Mouse (Mus musculus) cerebellum, postnatal 36 days (tissue): ENCODE data around the gene Cldn5.

Source experiments
- DNase-seq, 2 experiments: peaks; one replicate each; pipeline ENCODE4 v3.0.0; 2021 to 2022; ENCODE audit warnings: mixed read lengths in 2 of 2

Cldn5 gene

GRCm38 (mm10) chr16:18785485-18785884, 8.8 kb downstream of the Cldn5 start:
- no peak for DNase-seq

- no peak for DNase-seq
Measured at GRCm38 (mm10) chr16:18786652-18787051, 10.0 kb downstream of the Cldn5 start.

DNA sequence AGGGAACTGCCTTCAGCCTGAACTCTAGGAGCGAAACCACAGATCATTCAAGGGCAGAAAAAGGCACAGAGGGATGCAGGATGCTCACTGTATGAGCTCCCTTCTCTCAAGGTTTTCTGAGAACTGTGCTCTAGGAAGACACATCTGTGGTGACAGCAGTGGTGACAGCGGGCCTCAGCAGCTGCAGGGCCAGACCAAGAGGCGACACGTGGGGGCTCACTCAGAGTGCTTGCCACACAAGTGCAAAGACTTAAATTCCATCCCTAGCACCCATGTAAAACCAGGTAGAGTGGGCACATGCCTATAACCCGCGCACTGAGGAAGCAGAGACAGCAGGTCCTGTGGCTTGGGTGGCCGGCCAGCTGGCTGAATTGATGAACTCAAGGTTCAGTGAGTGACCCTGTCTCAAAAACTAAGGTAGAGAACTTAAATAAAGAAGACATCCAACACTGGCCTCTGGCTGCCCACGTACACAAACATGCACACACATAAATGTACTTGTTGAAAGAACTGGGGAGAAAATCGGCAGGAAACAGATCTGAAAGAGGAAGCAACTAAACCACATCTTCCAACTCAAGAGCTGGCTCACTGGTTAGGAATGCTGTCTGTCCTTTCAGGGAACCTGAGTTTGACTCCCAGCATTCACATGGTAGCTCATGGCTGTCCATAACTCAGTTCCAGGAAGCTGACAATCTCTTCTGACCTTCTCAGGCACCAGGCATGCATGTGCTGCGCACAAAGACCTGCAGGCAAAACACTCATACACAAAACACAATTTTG, 12.2 kb downstream of the Cldn5 start:
- no peak for DNase-seq

GRCm38 (mm10) chr16:18795223-18795899, 18.7 kb downstream of the Cldn5 start:
- no peak for DNase-seq

DNA sequence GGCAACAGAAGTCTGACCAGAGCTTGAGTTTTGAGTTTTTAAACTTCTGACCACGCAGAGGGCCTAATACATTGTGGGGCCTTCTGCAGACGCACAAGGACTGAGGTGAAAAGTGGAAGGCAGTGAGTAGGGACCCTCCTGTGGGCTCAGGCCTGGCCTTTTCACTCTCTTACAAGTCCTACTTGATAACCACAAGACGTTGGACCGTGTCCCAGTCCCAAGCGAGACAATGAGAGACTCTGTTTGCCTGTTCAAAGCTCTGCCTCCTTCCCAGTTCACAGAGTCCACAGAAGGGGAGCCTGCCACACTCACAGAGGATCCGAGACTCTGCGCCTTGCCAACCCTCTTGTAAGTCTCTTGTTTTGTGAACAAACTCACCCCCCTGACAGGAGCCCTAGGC, 20.0 kb downstream of the Cldn5 start:
- DNase-seq = no peak

- no peak for DNase-seq
Measured at GRCm38 (mm10) chr16:18798151-18798550, 21.5 kb downstream of the Cldn5 start.

- DNase-seq = peak; percentile 43 to 49
Measured at GRCm38 (mm10) chr16:18798841-18799240, 22.2 kb downstream of the Cldn5 start.

DNA sequence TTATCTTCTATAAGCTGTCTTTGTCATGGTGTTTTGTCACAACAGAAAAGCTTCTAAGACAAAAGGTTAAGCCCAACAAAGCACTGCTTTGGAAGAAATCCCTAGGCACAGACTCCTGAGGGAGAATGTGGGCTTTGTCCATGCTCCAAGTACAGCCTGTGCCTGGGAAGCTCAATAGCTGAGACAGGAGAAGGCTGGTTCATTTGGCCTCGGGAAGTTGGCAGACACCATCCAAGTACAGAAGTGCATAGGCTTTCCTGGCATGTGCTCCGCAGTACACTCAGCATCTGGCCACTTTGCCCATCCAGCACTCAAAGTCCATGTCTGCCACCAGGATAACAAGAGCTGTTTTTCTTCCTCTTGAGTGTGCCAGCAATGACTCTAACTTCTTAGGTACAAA, 29.1 kb downstream of the Cldn5 start:
- DNase-seq = no peak

GRCm38 (mm10) chr16:18809001-18809400, 32.4 kb downstream of the Cldn5 start:
- no peak for DNase-seq

DNA sequence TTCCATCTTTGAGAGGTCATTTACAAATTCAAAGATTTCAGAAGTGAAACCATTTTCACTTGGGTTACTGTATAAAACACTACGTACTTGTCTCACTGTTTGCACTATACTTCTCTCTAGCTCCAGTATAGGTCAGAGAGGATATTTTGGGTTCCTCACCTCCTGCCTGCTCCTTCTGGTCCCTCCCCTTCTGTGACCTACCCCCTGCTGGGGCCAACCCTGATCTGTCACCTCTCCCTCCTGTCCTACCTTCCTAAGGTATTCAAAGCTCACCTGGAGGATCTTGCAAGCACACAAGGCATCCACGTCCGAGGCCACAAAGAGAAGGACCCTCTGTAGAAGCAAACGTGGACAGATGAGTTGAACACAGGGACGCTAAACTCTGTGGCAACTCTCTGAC, 34.4 kb downstream of the Cldn5 start:
- peak in 1 of 2 experiments; percentile 15 for DNase-seq

DNA sequence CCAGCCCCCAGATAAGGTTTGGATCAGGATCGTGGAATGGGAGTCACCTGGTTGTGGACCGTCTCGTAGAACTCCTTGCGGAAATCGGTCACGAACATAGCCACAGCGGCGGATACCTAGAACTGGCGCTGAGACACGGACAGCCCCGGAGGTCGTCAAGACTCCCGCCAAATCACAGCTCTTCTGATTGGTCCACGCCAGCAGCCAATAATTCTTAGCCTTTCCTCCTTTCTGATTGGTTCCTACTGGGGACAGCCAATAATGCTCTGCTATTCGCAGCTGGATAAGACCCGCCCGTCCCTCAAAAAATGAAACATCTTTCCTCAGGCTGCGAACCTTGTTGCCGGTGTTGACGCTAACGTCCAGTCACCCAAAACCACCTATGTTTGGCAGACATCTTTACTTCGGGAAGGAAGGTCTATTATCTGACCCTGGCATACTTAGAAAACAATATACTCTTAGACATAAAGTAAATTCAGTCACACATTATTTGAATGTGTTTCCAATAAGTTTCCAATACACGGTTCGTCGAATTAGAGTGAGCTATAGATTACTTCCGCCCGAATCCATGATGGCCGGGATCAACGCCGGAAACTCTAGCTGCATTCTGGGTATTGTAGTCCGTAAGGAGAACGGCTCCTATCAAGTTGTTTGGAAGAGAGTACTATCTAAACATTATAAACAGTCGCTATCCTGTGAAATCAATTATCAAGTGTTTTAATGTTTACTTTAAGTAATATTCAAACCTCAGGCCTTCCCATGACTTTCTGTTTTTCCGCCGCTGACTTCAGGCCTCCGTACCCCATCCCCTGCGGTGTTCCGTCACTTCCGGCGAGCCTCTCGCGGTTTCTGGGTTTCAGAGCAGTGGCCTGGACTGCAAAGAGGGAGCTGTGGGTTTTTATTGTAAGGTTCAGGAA, 35.1 kb downstream of the Cldn5 start, which contains the start of the genes Ufd1 and Cdc45:
Ufd1 (plus strand) TSS at position 312 of the 917 bp plus-strand sequence.
Cdc45 (minus strand) TSS at position 520 of the 917 bp plus-strand sequence.
- DNase-seq = peak; percentile 81 to 82

DNA sequence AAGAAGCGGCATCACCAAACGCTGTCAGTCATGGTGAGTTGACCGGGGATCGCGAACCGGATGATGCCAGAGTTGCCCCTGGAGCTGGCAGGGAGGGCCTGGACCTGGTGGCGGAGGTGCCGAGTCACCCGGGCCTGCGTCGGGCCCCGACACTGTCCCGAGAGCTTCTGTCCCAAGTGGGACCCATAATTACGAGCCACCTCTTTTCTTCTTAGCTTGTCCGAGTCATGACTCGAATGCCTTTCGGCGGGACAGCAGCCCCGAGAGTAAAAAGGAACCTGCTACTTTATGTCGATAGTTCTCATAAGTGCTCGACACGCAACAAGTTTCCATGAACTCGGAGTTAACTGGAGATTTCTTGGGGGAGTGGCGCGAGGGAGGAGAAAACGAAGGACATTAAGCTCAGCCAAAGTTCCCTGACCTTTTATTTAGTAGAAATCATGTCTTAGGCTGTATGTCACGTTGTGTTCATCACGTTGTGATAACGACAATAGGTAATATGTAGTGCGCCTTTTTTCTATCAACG, 35.8 kb downstream of the Cldn5 start:
- DNase-seq = no peak

- DNase-seq = no peak
Measured at GRCm38 (mm10) chr16:18822356-18822755, 45.7 kb downstream of the Cldn5 start.

DNA sequence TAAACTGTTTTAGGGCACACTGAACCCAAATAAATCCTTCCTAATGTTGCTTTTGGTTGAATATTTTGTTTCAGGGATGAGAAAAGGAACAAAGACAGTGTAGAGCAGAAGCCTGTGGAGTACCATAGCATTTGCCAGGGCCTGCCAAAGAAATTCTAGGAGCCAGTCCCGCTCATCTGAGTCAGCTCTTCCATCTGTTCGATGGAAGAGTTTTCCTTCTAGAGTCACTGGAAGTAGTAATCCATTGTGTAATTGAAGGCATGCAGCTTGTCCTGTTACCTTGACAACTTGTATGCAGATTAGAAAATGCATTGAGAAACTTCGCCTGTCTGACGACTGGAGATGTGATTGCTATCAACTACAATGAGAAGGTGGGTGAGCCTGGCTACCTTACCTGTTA, 46.3 kb downstream of the Cldn5 start:
- no peak for DNase-seq
